Mouse (Mus musculus): ENCODE measurements around the gene Pigq.

Gene Pigq

DNA sequence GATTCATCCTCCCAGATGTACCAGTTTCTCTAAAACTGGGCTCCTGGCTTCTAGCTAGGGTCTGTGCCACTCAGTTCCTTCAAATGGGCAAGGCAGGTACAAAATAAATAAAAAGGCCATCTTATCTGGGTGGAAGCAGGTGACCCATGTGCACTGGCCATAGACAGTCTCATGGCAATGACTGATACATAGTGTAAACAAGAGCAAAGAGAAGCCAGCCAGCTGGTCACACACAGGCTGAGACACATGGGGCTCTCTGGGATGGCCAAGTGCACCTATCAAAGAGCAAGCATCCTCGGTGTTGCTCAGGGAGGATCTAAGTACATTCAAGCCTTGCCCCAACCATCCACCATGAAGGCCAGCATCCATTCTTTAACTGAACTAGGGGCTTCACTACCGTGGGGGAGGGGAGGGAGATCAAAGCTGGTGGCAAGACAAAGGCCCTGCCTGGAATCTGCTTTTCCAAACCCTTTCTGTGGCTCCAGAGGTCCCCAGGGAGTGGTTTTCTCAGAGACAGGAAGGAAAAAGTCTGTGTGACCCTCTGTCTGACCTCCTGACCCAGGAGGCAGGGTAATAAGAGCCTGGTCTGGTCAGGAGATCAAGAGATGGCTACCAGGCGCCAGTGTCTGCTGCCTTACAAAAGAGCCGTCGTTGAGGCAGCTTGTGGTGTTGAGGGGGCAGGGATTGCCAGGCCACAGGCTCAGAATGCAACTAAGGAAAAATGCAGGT is 63.7 kb downstream of the Pigq start:
- no peak for DNase-seq

DNA sequence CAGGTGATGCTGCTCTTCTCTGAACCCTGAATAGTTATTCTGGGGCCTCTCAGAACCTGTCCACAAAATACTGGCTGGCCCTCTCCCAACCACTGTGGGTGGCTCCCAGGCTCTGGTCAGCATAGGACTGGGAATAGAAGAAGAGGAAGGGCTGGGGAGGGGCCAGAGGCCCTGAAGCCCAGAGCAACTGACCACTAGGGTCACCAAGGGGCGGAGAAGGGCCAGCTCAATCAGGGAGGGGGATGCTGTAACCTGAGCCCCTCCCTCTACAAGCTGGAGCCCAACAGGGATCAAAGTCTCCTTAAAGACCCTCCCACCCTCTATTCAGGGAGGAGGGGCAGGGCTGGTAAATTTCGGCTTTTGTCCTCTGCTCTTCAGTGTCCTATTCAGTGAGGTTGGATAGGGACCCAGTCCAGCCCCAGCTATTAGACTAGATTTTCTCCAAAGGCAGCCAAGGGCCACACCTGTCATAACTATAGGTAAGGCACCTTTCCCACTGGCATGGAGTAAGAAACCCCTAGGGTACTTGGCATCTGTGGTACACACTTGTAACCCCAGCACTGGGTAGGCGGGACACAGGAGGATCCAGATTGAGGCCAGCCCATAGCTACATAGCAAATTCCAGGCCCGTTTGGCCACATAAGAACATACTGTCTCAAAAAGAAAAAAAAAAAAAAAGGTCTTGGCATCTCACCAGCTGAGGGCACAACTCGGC is 64.4 kb downstream of the Pigq start, which contains the start of gene Wfikkn1:
TSS of gene Wfikkn1 (minus strand) at position 663 of the 715 bp plus-strand sequence.
- DNase-seq, result no peak

DNA sequence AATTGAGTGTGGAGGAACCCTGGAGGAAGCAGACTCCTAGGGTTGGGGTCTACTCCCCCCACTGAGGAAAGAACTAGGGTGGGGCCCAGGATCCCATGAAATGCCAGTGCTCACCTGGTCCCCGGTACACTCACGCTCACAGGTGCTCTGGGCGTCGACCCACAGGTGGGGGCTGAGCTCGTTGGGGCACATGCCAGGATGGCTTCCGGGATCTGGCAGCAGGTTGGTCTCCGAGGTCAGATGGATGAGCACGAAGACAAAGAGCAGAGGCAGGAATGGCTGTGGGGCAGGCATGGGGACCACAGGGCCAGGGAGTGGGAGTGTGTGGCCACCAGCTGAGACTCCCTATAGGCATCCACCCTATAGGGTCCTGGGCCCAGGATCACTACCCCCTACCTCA is 65.0 kb downstream of the Pigq start:
- DNase-seq, result no peak

DNA sequence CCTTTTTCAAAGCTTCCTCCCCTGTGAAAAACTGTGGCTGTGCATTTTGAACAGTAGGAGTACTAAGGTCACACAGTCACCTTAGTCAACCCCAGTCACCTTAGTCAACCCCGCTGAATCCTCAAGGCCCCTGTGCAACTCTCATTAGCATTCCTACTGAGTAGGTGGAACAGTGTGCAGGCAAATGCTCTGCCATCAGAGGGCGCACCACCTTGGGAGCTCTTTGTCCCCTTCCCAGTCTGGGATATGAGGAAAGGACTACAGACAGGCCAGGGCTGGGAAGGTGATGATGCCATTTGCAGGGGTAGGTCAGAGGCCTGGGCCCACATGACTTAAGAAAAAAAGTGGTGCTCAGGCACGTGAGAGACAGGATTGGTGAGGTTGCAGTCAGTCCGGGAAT is 65.5 kb downstream of the Pigq start:
- DNase-seq, result peak; percentile 63

DNA sequence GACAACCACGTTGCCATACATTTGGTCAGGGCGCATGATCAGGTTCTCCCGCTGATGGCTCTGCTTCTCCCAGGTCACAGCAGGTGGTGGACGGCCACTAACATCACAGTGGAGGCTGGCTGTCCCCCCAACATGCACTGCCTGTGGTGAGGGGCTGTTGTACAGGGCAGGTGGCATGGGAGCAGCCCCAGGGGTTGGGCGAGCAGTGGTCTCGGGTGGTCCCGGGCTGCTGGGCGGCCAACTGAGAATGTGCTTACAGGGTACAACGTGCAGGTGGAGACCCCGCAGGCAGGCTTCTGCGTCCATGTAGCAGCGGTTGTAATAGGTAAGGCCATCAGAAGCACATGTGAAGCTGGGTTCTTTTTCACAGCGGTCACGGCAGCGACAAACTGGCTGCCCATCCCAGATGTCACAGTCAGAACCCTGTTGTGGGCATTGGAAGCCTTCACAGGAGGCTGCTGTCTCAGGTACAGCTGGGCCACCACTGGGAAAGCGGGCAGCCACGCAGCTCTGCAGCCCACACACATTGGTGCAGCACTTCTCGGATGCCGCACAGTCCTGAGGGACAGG is 66.0 kb downstream of the Pigq start:
- DNase-seq, result no peak

DNA sequence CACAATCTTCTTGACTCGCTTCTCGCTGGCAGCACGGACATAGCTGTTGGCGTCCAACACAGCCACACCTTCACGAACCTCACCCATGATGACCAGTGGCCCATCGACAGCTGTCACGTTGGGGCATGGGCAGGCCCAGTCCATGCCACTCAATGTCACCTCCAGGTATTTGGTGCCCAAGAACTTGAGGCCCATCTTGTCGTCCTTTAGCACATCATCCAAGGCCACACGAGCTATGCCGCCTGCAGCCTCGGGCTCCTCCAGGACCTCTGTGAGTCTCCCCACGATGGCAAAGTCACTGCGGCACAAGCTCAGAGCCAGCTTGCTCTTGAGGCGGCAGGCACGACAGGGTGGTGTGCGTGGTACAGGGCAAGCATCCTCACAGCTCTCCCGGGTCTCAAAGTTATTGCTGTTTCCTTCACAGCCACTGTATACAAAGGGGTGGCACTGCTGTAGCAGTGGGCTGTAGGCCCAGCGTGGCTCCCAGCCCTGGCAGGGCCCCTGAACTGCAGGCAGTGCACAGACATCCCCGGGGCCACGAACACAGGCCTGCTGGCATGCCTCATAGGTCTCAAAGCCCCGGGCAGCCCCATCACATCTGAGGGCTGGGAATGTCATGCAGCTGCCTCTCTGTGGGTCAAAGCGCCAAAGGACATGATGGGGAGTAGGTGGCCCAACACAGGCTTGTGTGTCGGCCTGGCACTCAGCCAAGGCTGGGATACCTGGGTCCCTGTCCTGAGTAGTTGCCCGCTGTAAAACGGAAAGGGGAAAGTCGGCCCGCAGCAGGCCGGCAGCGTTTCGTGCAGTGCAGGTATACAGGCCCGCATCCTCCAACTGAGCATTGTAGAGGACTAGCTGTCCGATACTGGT is 66.8 kb downstream of the Pigq start:
- no peak for DNase-seq

DNA sequence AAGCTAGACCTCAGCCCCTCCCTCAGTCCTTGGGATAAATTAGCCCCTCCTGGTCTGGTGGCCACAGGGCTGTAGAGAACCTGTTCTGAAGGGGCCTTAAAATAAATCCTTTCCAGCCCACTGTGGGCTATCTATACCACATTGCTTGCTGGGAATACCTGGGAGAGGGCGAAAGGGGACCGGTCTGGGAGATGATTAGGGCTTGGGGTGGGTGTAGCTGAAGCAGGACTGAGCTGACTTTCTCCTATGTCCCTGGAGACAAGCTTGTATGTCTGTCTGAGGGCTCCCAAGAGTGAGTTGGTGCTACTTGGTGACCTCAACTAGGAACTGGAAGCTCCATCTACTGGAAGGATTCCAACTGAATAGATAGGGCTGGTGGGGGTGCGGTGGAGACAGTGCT is 67.7 kb downstream of the Pigq start:
- DNase-seq, result no peak

Measured in thymus, postnatal 4 days (tissue).